Mouse (Mus musculus) layer of hippocampus, adult 8-10 months (tissue): ENCODE data around the gene Dolk. TPM values are rescaled to one million over a fixed set of nuclear protein-coding genes. Genes with fewer than 3 reads are reported as not detected.
A peak's percentile ranks its signal among the peaks of the same experiment; 100 is the strongest.

Experiments
- DNase-seq, 2 experiments: peaks; one replicate each; pipeline ENCODE4 v3.0.0; 2022; ENCODE audit warnings: low spot score in 2 of 2
- total RNA-seq, 4 experiments: library from RNA; stranded (reverse); gene quantifications; 2 replicates each; pipeline ENCODE4 v1.2.4; 2022

The Dolk gene
- total RNA-seq, 4 experiments from 2014 or later = 20.4 to 24.6 (median 23.6) TPM

DNA sequence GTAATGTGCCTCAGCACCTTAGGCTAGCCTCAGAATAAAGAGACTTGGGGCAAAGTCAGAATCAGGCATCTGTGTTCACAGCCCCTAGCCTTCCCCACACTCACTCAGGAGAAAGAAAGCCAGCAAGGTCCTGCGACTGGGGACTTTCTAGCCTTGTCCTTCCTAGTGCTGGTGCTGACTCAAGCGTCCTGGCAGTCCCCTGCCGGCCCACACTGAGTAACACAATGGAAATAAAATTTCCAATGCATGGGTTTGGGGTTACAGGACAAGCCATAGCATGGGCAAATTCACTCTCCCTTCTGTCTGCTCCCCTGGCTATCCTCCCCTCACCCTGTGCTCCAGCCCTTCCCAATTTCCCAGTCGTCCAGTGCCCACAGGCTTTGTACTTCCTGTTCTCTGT, 17.8 kb downstream of the Dolk start:
- DNase-seq = no peak

DNA sequence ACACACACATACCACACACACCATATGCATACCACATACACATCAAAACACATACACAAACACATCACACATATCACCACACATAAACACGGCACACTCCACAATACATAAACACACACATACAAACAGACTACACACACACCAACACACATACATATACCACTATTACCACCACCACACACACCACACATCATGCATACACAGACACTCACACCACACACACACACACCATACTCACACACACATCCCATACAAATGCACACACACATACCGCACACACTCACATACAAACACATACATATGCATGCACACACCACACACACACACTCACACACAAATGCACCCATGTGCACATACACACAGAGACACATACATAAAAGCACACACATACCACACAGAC, 18.7 kb downstream of the Dolk start:
- no peak for DNase-seq

- DNase-seq = no peak
These were observed 19.7 kb downstream of the Dolk start for GRCm38 (mm10) chr2:30266392-30266941.

GRCm38 (mm10) chr2:30265767-30266253, 20.3 kb downstream of the Dolk start, which contains the start of gene Phyhd1:
TSS of gene Phyhd1 (plus strand) at chr2:30266203.
- DNase-seq = peak; percentile 66 to 77

GRCm38 (mm10) chr2:30264671-30265519, 21.2 kb downstream of the Dolk start:
- DNase-seq = no peak

DNA sequence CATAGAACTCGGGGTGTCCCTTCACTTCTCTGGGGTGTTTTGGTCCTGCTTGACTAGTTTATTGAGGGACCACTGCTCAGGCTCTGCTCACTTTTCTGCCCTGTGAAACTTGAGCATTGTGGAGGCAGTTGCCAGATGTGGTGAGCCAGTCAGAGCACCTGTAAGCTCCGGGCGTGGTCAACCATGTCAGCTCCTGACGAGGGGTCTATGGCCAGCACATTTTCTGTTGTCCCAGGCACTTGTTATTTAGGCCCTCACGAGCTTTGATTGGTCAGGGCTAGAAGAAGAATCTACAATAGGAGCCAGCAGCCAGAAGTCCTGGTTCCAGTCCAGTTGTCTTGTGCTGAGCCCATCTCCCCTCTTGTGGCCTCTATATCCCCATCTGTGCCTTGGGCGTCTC, 22.3 kb downstream of the Dolk start:
- no peak for DNase-seq

- DNase-seq = peak; percentile 57 to 62
These were observed 23.2 kb downstream of the Dolk start for GRCm38 (mm10) chr2:30262840-30263441.

- no peak for DNase-seq
These were observed 24.0 kb downstream of the Dolk start for GRCm38 (mm10) chr2:30261921-30262839.

GRCm38 (mm10) chr2:30261064-30261736, 24.9 kb downstream of the Dolk start:
- DNase-seq = no peak

- no peak for DNase-seq
These were observed 26.7 kb downstream of the Dolk start for GRCm38 (mm10) chr2:30259131-30260064.

- no peak for DNase-seq
These were observed 27.5 kb downstream of the Dolk start for GRCm38 (mm10) chr2:30258600-30258999.

DNA sequence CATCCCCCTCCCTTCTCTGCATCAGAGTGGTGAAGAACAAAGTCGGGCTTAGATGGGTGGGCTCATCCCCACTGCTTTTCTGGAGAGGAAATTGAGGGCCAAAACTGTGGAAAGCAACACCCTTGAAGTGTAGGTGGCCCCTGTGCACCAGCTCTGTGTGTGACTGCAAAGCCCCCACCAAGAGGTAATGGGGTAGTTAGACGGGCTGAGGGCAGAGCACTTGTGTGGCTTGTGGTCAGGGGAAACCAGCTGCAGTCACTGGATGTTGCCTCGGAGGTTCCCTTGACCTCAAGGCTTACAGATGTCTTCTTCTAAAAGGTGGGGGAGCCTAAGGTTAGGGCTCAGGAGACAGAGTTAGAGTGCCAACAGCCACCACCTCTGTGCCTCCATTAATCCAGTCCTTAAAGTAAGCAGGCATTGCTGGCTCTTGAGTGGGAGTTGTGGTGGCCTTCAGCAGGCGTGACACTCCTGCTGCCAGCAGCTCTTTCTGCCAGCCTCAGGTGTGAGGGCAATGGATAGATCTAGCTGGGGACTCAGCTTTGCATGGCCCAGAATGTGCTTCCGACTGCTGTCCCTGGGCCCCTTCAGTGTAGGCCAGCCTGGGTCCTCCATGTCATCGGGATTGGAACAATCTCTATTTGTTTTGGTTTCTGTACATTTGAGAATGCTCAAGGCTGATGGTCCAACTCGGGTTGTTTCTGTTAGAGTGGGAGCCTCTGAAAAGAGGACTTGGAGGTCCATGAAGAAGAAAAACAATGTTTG, 28.3 kb downstream of the Dolk start:
- no peak for DNase-seq

GRCm38 (mm10) chr2:30256616-30257350, 29.4 kb downstream of the Dolk start:
- DNase-seq = no peak

- DNase-seq = no peak
These were observed 30.3 kb downstream of the Dolk start for GRCm38 (mm10) chr2:30255631-30256395.

DNA sequence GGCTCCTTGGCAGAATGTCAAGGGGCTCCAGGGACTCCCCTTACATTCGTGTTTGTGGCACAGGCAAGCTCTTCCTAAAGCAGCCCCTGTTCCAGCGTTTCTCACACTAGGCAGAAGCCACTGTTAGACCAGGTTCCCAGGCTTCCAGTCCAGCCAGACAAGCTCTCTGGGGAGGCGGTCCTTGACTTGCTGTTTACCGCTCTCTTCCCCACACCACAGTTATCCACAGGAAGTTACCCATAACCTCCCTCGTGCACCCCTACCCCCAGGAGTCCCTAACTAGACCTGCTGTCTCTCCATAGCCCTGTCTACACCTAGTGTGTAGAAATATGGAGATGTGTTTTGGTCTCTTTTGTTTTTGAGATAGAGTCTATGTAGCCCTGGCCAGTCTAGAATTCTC, 32.3 kb downstream of the Dolk start:
- DNase-seq = no peak

- DNase-seq = no peak
These were observed 33.6 kb downstream of the Dolk start for GRCm38 (mm10) chr2:30252521-30252920.

- DNase-seq = no peak
These were observed 34.6 kb downstream of the Dolk start for GRCm38 (mm10) chr2:30251417-30252104.
